In genomic region chr13:91462893-91463481, GRCm38 (mm10) we compare ENCODE assay signal across 8 mouse cellular contexts. TPM values are rescaled to one million over a fixed set of nuclear protein-coding genes. Genes with fewer than 3 reads are reported as not detected.
DNase-seq lines count a peak whose midpoint lies in the region; ATAC-seq and TF ChIP-seq lines count a peak whose summit lies in the region.

No protein-coding gene starts in this region.

- no peak for TF ChIP-seq EP300 in lung, postnatal 0 days (IDR thresholded peaks at IDR 0.05)

- H3K36me3 ChIP-seq in embryonic facial prominence, embryonic 15.5 days = no peaks in the 10 kb centered on the region
- no peaks in the 10 kb centered on the region for H3K36me3 ChIP-seq in kidney, embryonic 16.5 days (ENCODE audit: insufficient read depth, low read length)
- H3K36me3 ChIP-seq in lung, postnatal 0 days (ENCODE audit: insufficient read depth, low read length) = no peaks in the 10 kb centered on the region
- H3K36me3 ChIP-seq in stomach, embryonic 16.5 days (ENCODE audit: control insufficient read depth, insufficient read depth, low read length) = no peaks in the 10 kb centered on the region

- no peaks in the 10 kb centered on the region for H3K9me3 ChIP-seq in embryonic facial prominence, embryonic 15.5 days (replicated peaks)
- no peaks in the 10 kb centered on the region for H3K9me3 ChIP-seq in kidney, embryonic 16.5 days (ENCODE audit: low read length)
- H3K9me3 ChIP-seq in lung, postnatal 0 days (ENCODE audit: low read length) = no peaks in the 10 kb centered on the region
- no peaks in the 10 kb centered on the region for H3K9me3 ChIP-seq in stomach, embryonic 16.5 days (replicated peaks; ENCODE audit: control insufficient read depth, low read length)

- DNase-seq in CD4-positive, CD25-positive, alpha-beta regulatory T cell, adult 2 months (ENCODE audit: low read depth, low spot score) = peak; percentile 72
- peak; percentile 60 for DNase-seq in CD4-positive helper T cell, adult 2 months (ENCODE audit: low read depth, low spot score)
- peak; percentile 59 for DNase-seq in lung, postnatal 0 days (ENCODE audit: low spot score)
- no peak for DNase-seq in gastrocnemius, postnatal 10 days

- peak overlapping the region; percentile 89; the same call in 1 of the 2 replicates for H3K4me3 ChIP-seq in embryonic facial prominence, embryonic 15.5 days (replicated peaks)
- 0 out of 2 replicates have a peak overlapping the region, but pooled peaks have one; percentile 4 for H3K4me3 ChIP-seq in kidney, embryonic 16.5 days (ENCODE audit: low read length)
- H3K4me3 ChIP-seq in lung, postnatal 0 days (ENCODE audit: low read depth, low read length) = no peak overlapping the region
- H3K4me3 ChIP-seq in stomach, embryonic 16.5 days (replicated peaks; ENCODE audit: low read length) = no peak overlapping the region

- H3K27ac ChIP-seq in embryonic facial prominence, embryonic 15.5 days (replicated peaks) = no peak overlapping the region
- H3K27ac ChIP-seq in kidney, embryonic 16.5 days (ENCODE audit: low read length) = no peak overlapping the region
- no peak overlapping the region for H3K27ac ChIP-seq in lung, postnatal 0 days (ENCODE audit: low read length)
- no peak overlapping the region for H3K27ac ChIP-seq in stomach, embryonic 16.5 days (ENCODE audit: low read length)

- H3K27me3 ChIP-seq in embryonic facial prominence, embryonic 15.5 days = no peaks in the 10 kb centered on the region
- no peaks in the 10 kb centered on the region for H3K27me3 ChIP-seq in kidney, embryonic 16.5 days (ENCODE audit: insufficient read depth, low read length)
- no peaks in the 10 kb centered on the region for H3K27me3 ChIP-seq in lung, postnatal 0 days (replicated peaks; ENCODE audit: insufficient read depth, low read length)
- H3K27me3 ChIP-seq in stomach, embryonic 16.5 days (ENCODE audit: control insufficient read depth, insufficient read depth, low read length) = no peaks in the 10 kb centered on the region

- peak; percentile 53 for TF ChIP-seq CTCF in lung, postnatal 0 days (IDR thresholded peaks at IDR 0.05)

- peak overlapping the region; percentile 67 for H3K4me2 ChIP-seq in embryonic facial prominence, embryonic 15.5 days (replicated peaks)
- peak overlapping the region; percentile 27; the same call in 1 of the 2 replicates for H3K4me2 ChIP-seq in kidney, embryonic 16.5 days (replicated peaks; ENCODE audit: low read depth, low read length)
- no peak overlapping the region for H3K4me2 ChIP-seq in lung, postnatal 0 days (replicated peaks; ENCODE audit: low read depth, low read length)
- H3K4me2 ChIP-seq in stomach, embryonic 16.5 days (ENCODE audit: low read depth, low read length) = peak overlapping the region; percentile 23

- H3K9ac ChIP-seq in embryonic facial prominence, embryonic 15.5 days = no peak overlapping the region
- no peak overlapping the region for H3K9ac ChIP-seq in kidney, embryonic 16.5 days (replicated peaks; ENCODE audit: low read length)
- H3K9ac ChIP-seq in lung, postnatal 0 days (replicated peaks; ENCODE audit: low read depth) = no peak overlapping the region
- no peak overlapping the region for H3K9ac ChIP-seq in stomach, embryonic 16.5 days (ENCODE audit: low read length)

- peaks cover 27% of the 10 kb centered on the region for H3K4me1 ChIP-seq in embryonic facial prominence, embryonic 15.5 days
- peaks cover 18% of the 10 kb centered on the region for H3K4me1 ChIP-seq in kidney, embryonic 16.5 days (ENCODE audit: insufficient read depth, low read length)
- no peaks in the 10 kb centered on the region for H3K4me1 ChIP-seq in lung, postnatal 0 days (ENCODE audit: insufficient read depth, low read depth, low read length)
- H3K4me1 ChIP-seq in stomach, embryonic 16.5 days (ENCODE audit: control insufficient read depth, insufficient read depth, low read length) = peaks cover 13% of the 10 kb centered on the region

- 13% methylated on average over 9 of the region's 9 CpGs for WGBS in embryonic facial prominence, embryonic 15.5 days
- WGBS in kidney, embryonic 16.5 days = 20% methylated on average over 9 of the region's 9 CpGs
- WGBS in lung, postnatal 0 days = 20% methylated on average over 9 of the region's 9 CpGs
- WGBS in stomach, embryonic 16.5 days = 16% methylated on average over 9 of the region's 9 CpGs

- ATAC-seq in CD4-positive, CD25-positive, alpha-beta regulatory T cell, adult 4 months = no peak
- no peak for ATAC-seq in embryonic facial prominence, embryonic 15.5 days (ENCODE audit: insufficient number of reproducible peaks, low FRiP score, low TSS enrichment, low read depth)
- no peak for ATAC-seq in kidney, embryonic 16.5 days (ENCODE audit: low FRiP score, low TSS enrichment)
- no peak for ATAC-seq in lung, postnatal 0 days
- ATAC-seq in stomach, embryonic 16.5 days (ENCODE audit: insufficient read depth, low FRiP score) = no peak

RNA-seq across cellular contexts. Expression of gene Ssbp2, which starts 2.9 kb away (rescaled TPM):
- 100 to 1,000 TPM; 196 to 205 TPM for polyA plus RNA-seq in CD4-positive, CD25-positive, alpha-beta regulatory T cell, adult 4 months (2017; shearing (Covaris generic))
- polyA plus RNA-seq in embryonic facial prominence, embryonic 15.5 days (2015; fragmentation: Nextera tagmentation; extraction: Ambion mirVana) = 191 and 193 TPM in 2 replicates
- polyA plus RNA-seq in kidney, embryonic 16.5 days (2015; fragmentation: Nextera tagmentation; extraction: Ambion mirVana) = 130 and 138 TPM in 2 replicates
- polyA plus RNA-seq in lung, postnatal 0 days (2015; fragmentation: Nextera tagmentation; extraction: Ambion mirVana) = 63.1 and 67.6 TPM in 2 replicates
- polyA plus RNA-seq in stomach, embryonic 16.5 days (2015; fragmentation: Nextera tagmentation; extraction: Ambion mirVana) = 119 TPM in 2 replicates
- 10 to 100 TPM; 26.0 to 27.5 TPM for total RNA-seq in gastrocnemius, postnatal 10 days (2021)

Comparison
In these comparisons a context has a peak if more than half of its experiments do, and no peak if none do; other contexts are left out.
1. H3K4me3 ChIP-seq: peak in embryonic facial prominence, embryonic 15.5 days (single experiment) and kidney, embryonic 16.5 days (single experiment); none in lung, postnatal 0 days (single experiment) and stomach, embryonic 16.5 days (single experiment).